Mouse (Mus musculus): ENCODE data around the gene Jarid2.

- no peak for TF ChIP-seq CTCF (IDR thresholded peaks at IDR 0.05; ENCODE audit: control insufficient read depth, insufficient read depth, insufficient read length)
- no peak for TF ChIP-seq MAX (IDR thresholded peaks at IDR 0.05)
- TF ChIP-seq MYOD1 (IDR thresholded peaks at IDR 0.05; ENCODE audit: control insufficient read depth, insufficient read length, low read depth): no peak
- no peak for TF ChIP-seq USF1 (IDR thresholded peaks at IDR 0.05; ENCODE audit: low read depth)
Measured at GRCm38 (mm10) chr13:44709747-44710480, 19.4 kb upstream of the Jarid2 start.
